Mouse (Mus musculus): ENCODE results near the gene Comt. TPM values are rescaled to one million over a fixed set of nuclear protein-coding genes. Genes with fewer than 3 reads are reported as not detected.

The Comt gene
- polyA plus RNA-seq, 1 experiment from 2014 or later = 61.1 TPM

DNA sequence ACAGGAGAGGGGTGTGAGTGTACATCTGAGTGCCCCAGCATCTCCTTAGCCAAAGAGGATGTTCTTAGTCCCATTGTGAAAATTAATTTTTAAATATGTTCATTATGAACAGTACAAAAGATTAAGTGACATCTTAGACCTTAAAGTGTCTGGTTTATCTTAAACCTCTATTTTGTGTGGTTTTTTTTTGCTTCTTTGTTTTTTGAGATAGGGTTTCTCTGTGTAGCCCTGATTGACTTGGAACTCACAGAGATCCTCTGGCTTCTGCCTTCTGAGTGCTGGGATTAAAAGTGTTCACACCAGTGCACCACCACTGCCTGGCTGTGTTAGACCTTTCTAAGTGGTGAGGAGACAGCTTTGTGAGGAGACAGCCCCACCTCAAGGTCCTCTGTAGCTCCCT is 32.0 kb upstream of the Comt start:
- no peaks in the 10 kb centered on the region for H3K9me3 ChIP-seq (replicated peaks)
- DNase-seq (ENCODE audit: low spot score) = no peak
- peaks cover 27% of the 10 kb centered on the region for H3K36me3 ChIP-seq
- peaks cover 21% of the 10 kb centered on the region for H3K27me3 ChIP-seq (ENCODE audit: low read depth, poor library complexity, severe bottlenecking)
- peaks cover 34% of the 10 kb centered on the region for H3K4me1 ChIP-seq
- H3K4me3 ChIP-seq = no peak overlapping the region
- H3K27ac ChIP-seq = no peak overlapping the region

DNA sequence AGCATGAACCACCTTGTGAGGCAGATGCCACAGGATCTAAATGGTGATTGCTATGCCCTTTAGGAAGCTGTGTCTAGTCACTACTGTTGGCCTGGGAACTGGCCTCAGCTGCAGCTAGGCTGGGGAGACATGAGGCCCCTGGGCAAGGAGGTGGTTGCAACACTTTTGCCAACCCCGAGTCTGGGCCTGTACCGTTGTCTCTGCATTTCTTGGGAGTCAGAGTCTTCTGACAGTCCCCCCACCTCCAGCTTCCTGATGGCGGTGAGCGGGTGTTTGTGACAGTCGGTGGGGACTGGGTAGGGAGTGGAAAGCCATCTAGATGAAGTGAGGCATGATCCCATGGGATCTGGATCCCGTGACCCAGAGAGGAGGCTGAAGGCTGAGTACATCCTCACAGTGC is 28.8 kb upstream of the Comt start:
- Histone ChIP-seq H3K36me3 (peaks cover 30% of the 10 kb centered on the region), H3K27me3 (ENCODE audit: low read depth, poor library complexity, severe bottlenecking) (peaks cover 10% of the 10 kb centered on the region), H3K27ac (no peak overlapping the region), H3K4me1 (peaks cover 33% of the 10 kb centered on the region), H3K4me3 (no peak overlapping the region), H3K9me3 (replicated peaks) (no peaks in the 10 kb centered on the region)
- no peak for DNase-seq (ENCODE audit: low spot score)
- 90% methylated on average over 6 of the region's 6 CpGs for whole genome bisulfite sequencing

DNA sequence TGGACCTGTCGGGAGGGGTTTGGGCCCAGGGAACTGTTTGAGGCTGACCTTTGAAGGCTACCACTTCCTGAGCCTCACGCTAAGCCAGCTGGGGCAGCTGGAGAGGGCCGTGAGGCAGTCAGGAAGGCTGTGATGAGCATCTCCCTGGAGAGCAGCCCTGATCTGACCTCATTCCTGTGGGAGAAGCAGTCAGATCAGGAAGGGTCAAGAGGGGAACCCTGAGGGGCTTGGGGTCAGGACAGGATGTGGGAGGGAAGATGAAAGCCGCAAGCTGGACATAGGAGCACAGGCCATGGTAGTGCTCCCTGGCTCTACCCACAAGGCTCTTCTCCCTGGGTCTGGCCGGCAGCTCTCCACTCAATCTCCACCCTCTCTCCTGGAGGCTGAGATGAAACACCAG is 27.2 kb upstream of the Comt start:
- Histone ChIP-seq H3K4me3 (no peak overlapping the region), H3K9me3 (replicated peaks) (no peaks in the 10 kb centered on the region), H3K4me1 (peaks cover 17% of the 10 kb centered on the region), H3K27me3 (ENCODE audit: low read depth, poor library complexity, severe bottlenecking) (peaks cover 8% of the 10 kb centered on the region), H3K27ac (0 out of 2 replicates have a peak overlapping the region, but pooled peaks have one; percentile 7), H3K36me3 (peaks cover 40% of the 10 kb centered on the region)
- peak; percentile 30 for DNase-seq (ENCODE audit: low spot score)
- 22% methylated on average over 5 of the region's 5 CpGs for WGBS

DNA sequence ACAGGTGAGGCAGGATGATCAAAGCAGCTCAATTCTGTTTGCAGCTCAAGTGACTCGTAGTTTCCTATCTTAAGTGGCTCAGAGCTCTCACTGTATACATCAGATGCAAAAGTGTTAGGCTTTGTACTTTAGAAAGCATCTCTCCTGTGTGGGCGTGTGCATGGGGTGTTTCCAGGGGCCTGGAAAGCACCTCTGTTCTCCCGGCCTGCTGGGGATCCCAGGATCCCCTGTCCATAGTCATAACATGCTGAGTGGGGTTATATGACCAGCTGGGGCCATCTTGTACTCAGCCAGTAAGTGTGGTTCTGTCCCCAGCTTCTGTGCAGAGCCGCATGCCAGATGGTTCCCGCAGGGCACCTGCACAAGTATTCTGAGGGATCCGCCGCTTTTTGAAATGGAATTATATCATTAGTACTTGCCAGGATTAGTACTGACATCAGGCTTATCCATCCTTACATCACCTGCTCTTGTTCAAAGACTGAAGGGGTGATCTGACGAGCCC is 25.8 kb upstream of the Comt start:
- DNase-seq (ENCODE audit: low spot score) = no peak

DNA sequence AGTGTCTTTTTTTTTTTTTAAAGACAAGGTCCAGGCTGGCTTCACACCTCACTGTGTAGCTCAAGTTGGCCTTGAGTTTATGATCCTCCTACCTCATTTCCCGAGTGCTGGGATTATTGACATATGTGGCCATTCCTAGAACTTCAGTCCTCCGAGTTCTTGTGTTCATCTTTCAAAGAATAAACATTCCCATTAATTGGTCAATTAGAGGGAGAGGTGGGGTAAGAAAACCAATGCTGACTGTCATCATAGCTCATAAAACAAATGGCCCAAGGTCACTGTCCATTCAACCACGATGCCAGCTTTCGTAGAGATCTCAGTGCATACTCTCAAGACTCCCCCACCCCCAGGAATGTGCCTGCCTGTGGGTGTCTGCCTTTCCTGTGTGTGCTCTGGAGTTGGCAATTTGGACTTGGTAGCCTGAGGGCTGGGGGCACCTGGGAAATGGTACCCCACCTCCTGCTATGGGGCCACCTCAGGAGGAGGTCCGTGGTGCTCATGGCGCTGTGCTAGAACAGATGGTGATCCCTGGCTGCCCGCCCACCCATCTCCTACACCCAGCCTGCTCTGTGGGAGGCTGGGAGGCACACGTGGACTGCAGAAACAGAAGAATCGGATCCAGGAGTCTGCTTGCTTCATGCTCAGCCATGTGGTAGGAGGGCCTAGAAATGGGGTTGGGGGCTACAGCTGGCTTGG is 25.0 kb upstream of the Comt start:
- peaks cover 19% of the 10 kb centered on the region for H3K4me1 ChIP-seq
- H3K36me3 ChIP-seq = peaks cover 24% of the 10 kb centered on the region
- no peak overlapping the region for H3K27ac ChIP-seq
- 69% methylated on average over 9 of the region's 9 CpGs for WGBS
- H3K9me3 ChIP-seq (replicated peaks) = no peaks in the 10 kb centered on the region
- H3K4me3 ChIP-seq = no peak overlapping the region
- DNase-seq (ENCODE audit: low spot score) = no peak
- H3K27me3 ChIP-seq (ENCODE audit: low read depth, poor library complexity, severe bottlenecking) = no peaks in the 10 kb centered on the region; the same call in 1 of the 2 replicates

More for the DNA sequence above, 25.8 kb upstream of the Comt start:
- Histone ChIP-seq H3K36me3 (peaks cover 31% of the 10 kb centered on the region), H3K27me3 (ENCODE audit: low read depth, poor library complexity, severe bottlenecking) (no peaks in the 10 kb centered on the region; the same call in 1 of the 2 replicates), H3K4me1 (peaks cover 18% of the 10 kb centered on the region), H3K27ac (no peak overlapping the region), H3K9me3 (replicated peaks) (no peaks in the 10 kb centered on the region), H3K4me3 (no peak overlapping the region)
- 85% methylated on average over 8 of the region's 8 CpGs for WGBS

DNA sequence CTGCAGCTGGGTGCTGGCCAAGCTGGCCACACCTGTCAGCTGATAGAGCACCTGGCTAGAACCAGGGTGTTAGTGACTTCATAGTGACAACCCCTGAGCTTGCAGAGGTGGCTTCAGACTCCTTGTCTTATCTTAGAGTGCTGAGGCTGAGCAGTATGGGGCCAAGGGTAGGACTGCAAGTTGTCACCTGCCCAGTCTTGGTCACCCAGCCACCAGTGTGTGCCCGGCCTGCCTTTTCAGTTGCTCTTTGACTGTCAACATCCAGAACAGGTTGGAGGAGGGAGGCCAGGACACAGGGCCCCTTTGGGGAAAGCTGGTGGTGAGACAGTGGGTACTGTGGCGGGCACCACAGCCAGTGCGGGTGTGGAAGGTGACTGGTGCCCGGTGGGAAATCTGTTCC is 22.4 kb upstream of the Comt start:
- no peaks in the 10 kb centered on the region for H3K27me3 ChIP-seq (ENCODE audit: low read depth, poor library complexity, severe bottlenecking)

DNA sequence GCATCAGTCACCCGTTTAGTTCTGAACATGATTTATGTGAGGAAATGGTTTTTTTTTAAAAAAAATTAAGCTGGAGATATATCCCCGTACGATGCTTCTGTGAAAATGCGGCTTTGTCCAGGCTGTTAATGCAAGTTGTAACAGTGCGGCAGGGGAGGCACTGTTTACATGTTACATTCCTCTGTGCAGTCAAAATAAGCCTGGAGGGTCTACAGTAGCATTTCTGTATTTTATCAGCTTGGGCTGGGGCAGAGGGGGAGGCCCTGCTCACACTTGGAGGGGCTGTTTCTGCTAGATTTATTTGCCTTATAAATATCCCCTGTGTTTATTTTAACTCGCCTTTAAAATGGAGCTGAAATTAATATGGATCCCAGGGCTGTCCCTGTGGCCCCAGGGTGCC is 21.5 kb upstream of the Comt start:
- Histone ChIP-seq H3K36me3 (peaks cover 31% of the 10 kb centered on the region), H3K4me1 (peaks cover 9% of the 10 kb centered on the region), H3K27me3 (ENCODE audit: low read depth, poor library complexity, severe bottlenecking) (no peaks in the 10 kb centered on the region), H3K4me3 (no peak overlapping the region), H3K9me3 (replicated peaks) (no peaks in the 10 kb centered on the region), H3K27ac (no peak overlapping the region)
- WGBS = 80% methylated on average over 6 of the region's 6 CpGs
- no peak for DNase-seq (ENCODE audit: low spot score)

More for the DNA sequence above, 22.4 kb upstream of the Comt start:
- Histone ChIP-seq H3K36me3 (peaks cover 31% of the 10 kb centered on the region), H3K9me3 (replicated peaks) (no peaks in the 10 kb centered on the region), H3K4me1 (peaks cover 17% of the 10 kb centered on the region), H3K4me3 (no peak overlapping the region), H3K27ac (no peak overlapping the region)
- WGBS = 89% methylated on average over 4 of the region's 4 CpGs
- no peak for DNase-seq (ENCODE audit: low spot score)

DNA sequence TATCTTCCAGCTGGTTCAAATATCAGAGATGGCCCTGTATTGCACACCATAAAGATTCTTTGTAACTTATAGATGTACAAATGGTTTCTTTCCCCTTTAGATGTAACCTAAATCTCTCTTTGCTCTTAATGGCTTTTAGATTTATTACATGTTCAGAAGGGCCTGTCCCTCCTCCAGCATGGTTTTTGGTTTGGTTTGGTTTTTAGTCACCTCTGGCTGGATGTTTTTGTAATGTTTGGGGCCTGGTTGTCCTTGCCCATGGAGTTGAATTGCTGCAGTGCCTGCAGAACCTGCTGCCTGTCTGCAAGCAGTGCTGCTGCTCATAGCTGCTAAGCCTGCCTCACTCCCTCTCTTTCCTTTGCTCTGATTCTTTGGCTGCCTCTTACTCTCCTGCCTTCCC is 20.6 kb upstream of the Comt start:
- Histone ChIP-seq H3K27me3 (ENCODE audit: low read depth, poor library complexity, severe bottlenecking) (no peaks in the 10 kb centered on the region), H3K4me1 (peaks cover 9% of the 10 kb centered on the region), H3K4me3 (no peak overlapping the region), H3K36me3 (peaks cover 31% of the 10 kb centered on the region), H3K27ac (peak overlapping the region; percentile 53; the same call in 1 of the 2 replicates), H3K9me3 (replicated peaks) (no peaks in the 10 kb centered on the region)
- no peak for DNase-seq (ENCODE audit: low spot score)

DNA sequence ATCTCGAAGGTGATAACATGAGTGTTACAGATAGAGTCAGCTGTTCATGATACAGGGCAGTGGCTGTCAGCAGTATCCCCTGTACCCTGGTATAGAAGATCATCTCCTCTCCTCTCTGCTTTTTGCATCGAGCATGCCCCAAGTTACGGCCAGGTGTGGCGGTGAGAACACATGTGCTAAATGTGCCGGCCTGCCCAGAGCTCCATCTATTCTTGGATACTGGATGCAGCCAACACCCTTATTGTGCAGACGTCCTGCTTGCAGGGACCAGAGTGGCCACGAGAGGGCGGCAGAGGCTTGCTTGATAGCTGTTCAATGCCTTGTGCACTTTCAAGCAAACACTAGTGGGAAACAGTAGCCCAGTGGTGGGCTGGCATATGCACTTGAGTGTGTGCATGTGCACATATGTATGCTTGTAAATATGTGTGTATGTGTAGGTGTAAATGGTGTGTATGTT is 16.8 kb upstream of the Comt start:
- peak; percentile 97 for DNase-seq (ENCODE audit: low spot score)
- peaks cover 3% of the 10 kb centered on the region; the same call in 1 of the 2 replicates for H3K4me1 ChIP-seq
- 28% methylated on average over 8 of the region's 8 CpGs for WGBS
- H3K4me3 ChIP-seq = no peak overlapping the region
- H3K9me3 ChIP-seq (replicated peaks) = no peaks in the 10 kb centered on the region
- peaks cover 42% of the 10 kb centered on the region for H3K36me3 ChIP-seq
- no peaks in the 10 kb centered on the region for H3K27me3 ChIP-seq (ENCODE audit: low read depth, poor library complexity, severe bottlenecking)
- H3K27ac ChIP-seq = no peak overlapping the region

DNA sequence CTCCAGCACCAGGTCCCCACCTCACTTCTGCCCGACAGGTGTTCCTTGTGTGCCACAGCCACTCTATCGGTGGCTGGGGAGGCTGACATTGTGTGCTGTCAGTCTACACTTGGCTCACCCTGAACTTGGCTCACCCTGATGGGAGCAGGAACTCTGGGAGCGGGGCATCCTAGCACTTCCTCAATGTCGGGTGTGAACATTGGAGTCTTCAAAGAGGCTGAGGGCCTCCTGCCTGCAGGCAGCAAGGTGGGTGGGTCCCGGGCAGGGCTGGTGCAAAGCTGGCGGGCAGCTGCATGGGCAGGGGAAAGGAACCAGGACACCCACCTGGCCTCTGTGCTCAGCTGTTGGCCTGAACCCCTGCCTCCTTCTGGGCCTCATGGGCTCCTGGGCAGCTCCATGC is 9.5 kb upstream of the Comt start:
- Histone ChIP-seq H3K4me3 (no peak overlapping the region), H3K4me1 (peaks cover under 1% of the 10 kb centered on the region; the same call in 1 of the 2 replicates), H3K27me3 (ENCODE audit: low read depth, poor library complexity, severe bottlenecking) (no peaks in the 10 kb centered on the region), H3K36me3 (peaks cover 52% of the 10 kb centered on the region), H3K9me3 (replicated peaks) (no peaks in the 10 kb centered on the region), H3K27ac (no peak overlapping the region)
- no peak for DNase-seq (ENCODE audit: low spot score)
- 91% methylated on average over 6 of the region's 6 CpGs for WGBS

DNA sequence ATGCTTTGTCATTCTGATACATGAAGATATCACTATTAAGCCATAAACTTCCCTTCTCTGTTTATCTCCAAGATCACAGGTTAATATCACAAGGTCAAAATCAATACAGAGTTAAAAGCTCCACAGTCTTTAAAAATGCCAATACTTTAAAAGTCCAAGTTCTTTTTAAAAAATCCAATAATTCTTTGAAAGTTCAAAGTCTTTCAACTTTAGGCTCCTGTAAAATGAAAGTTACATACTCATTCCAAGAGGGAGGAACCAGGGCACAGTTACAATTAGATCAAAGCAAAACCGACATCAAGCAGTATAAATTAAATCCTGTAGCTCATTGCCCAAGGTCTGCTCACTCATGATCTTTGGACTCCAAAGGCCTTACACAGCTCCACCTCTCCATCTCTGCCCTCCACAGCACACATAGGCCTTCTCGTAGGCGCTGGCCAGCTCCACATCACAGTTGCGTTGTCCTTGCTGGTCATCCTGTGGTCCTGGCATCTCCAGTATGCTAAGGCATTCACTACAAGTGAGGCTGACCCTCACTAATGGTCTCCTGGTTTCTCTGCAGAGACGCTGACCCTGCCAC is 6.8 kb upstream of the Comt start:
- peaks cover 39% of the 10 kb centered on the region for H3K36me3 ChIP-seq
- H3K27ac ChIP-seq = no peak overlapping the region
- WGBS = 94% methylated on average over 5 of the region's 5 CpGs
- no peaks in the 10 kb centered on the region for H3K9me3 ChIP-seq (replicated peaks)
- no peak for DNase-seq (ENCODE audit: low spot score)
- H3K4me1 ChIP-seq = peaks cover 9% of the 10 kb centered on the region
- H3K4me3 ChIP-seq = no peak overlapping the region
- H3K27me3 ChIP-seq (ENCODE audit: low read depth, poor library complexity, severe bottlenecking) = no peaks in the 10 kb centered on the region

DNA sequence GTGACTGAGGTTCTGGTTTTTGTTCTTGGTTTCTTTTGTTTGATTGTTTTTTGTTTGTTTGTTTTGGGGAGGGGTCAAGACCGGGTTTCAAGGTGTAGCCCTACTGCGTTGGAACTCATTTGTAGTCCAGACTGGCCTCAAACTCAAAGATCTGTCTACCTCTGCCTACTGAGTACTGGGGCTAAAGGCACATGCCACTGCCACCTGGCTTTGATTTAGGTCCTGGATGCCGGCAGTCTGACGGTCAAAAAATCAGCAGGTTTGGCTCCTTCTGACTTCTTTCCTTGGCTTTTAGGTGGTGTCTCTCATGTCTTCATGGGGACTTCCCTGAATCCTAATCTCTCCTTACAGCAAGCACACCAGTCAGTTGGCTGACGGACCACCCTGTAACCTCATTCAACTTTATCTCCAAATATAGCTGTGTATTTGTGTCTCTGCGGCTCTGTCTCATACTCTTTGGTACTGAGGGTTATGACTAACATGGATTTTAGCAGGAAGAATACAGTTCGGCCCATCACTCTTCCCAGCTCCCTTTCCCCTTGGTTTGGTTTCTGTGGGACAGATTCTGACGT is 4.1 kb upstream of the Comt start:
- WGBS = 63% methylated on average over 8 of the region's 8 CpGs

DNA sequence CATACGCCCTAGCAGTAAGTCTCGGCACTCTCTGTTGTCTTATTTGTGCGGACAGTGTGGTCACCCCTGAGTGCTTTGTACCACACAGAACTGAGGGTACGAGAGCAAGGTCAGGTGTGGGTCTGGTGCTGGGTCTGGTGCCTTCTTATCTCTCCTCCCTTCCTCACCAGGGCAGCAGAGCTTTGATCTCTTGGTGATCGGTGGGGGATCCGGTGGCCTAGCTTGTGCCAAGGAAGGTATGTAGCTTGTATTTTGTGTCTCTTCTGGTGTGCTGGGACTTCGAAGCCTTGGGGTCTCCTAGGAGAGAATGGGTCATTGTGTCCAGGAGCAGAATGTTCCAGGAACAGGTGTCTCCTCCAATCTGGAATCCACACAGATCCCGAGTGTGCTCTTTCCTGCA is 3.0 kb upstream of the Comt start:
- Histone ChIP-seq H3K4me3 (no peak overlapping the region), H3K27me3 (ENCODE audit: low read depth, poor library complexity, severe bottlenecking) (no peaks in the 10 kb centered on the region), H3K9me3 (replicated peaks) (no peaks in the 10 kb centered on the region), H3K4me1 (peaks cover 36% of the 10 kb centered on the region), H3K27ac (no peak overlapping the region), H3K36me3 (peaks cover 14% of the 10 kb centered on the region)
- WGBS = 93% methylated on average over 8 of the region's 8 CpGs
- DNase-seq (ENCODE audit: low spot score) = no peak

More for the DNA sequence above, 4.1 kb upstream of the Comt start:
- H3K4me1 ChIP-seq = peaks cover 26% of the 10 kb centered on the region
- no peak overlapping the region for H3K4me3 ChIP-seq
- no peaks in the 10 kb centered on the region for H3K9me3 ChIP-seq (replicated peaks)
- H3K36me3 ChIP-seq = peaks cover 22% of the 10 kb centered on the region
- no peak overlapping the region for H3K27ac ChIP-seq
- H3K27me3 ChIP-seq (ENCODE audit: low read depth, poor library complexity, severe bottlenecking) = no peaks in the 10 kb centered on the region
- no peak for DNase-seq (ENCODE audit: low spot score)
